Mouse (Mus musculus): Measurements from ENCODE around the gene Wdfy3.

DNA sequence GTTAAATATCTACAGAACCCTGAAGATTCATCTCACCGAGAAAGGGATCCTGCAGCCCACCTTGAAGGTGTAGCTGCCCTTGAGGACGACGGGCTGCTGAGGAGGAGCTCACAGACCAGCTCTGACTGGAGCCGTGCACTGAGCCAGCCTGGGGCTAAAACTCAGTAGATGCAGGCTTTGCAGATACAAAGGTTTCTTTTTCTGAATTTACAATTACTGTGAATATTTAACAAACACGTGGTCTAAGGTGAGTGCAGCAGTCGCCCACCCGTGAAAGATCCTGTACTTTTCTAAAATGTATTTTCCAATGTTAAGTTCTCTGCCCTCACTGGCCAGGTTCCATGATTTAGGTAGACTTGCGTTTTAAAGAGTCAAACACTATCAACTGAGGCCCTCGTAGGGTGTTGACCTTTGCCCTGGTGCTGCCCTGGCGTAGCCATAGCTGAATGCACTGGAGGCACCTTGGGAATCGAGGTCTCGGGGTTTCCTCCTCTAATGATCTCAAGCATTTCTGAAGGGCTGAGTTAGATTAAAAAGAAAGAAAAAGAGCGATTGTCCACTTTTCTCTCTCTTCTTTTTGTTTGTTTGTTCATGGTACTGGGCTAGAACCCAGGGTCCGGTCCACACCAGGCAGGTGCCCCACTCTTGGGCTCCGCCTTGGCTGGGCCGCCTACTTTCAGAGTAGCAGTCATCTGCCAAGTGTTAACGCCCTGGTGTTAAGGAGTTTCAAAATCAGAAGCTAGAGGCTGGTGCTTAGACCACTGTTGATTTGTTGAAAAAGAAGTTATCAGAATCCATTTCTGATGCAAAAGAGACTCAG is 248.0 kb downstream of the Wdfy3 start:
- TF ChIP-seq POLR2A (IDR thresholded peaks at IDR 0.05; ENCODE audit: borderline replicate concordance, extremely low read depth, low read depth, low read length), result no peak
- TF ChIP-seq CTCF (IDR thresholded peaks at IDR 0.05; ENCODE audit: insufficient read depth, low read length), result no peak

Data from lung, adult 2 months (tissue).